Mouse (Mus musculus): ENCODE data around the gene Tnfrsf14.

Gene Tnfrsf14

DNA sequence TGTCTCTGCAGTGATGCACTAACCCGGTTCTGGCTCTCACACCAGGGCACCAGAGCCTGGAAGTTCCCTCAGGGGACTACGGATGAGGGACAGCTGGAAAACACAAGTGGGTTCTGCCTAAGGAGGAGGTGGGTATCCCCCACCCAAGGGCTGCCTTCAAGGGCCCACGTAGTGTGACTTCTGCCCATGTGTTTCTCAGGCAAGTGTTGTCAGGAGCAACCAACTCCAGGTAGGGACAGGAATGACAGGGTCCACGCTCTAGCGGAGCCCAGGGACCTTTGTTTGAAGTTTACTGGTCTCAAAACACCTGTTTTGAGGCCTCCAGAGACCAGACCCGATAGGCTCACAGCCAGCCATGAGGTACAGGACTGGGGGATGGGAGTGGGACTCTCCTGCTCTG lies 55.2 kb downstream of the Tnfrsf14 start:
- DNase-seq (ENCODE audit: low read depth) = no peak

Data from c-Kit-positive CD71-positive TER-119-negative erythroid progenitor cells, embryonic 14.5 days (primary cell).